Mouse (Mus musculus) lung, adult 2 months (tissue): ENCODE measurements around the gene Zfp750.

Source experiments
- CTCF ChIP-seq: fragments of 200-500 bp; IDR thresholded peaks from 2 replicates; pipeline ENCODE4 v1.5.1; 2011; ENCODE audit warnings: mild to moderate bottlenecking, low read length, control low read depth; ENCODE audit not compliant: insufficient read depth
- POLR2A ChIP-seq: fragments of 200-500 bp; IDR thresholded peaks from 2 replicates; pipeline ENCODE4 v1.6.1; 2011; ENCODE audit warnings: low read depth, mild to moderate bottlenecking, control low read depth, low read length, borderline replicate concordance; ENCODE audit errors: extremely low read depth

DNA sequence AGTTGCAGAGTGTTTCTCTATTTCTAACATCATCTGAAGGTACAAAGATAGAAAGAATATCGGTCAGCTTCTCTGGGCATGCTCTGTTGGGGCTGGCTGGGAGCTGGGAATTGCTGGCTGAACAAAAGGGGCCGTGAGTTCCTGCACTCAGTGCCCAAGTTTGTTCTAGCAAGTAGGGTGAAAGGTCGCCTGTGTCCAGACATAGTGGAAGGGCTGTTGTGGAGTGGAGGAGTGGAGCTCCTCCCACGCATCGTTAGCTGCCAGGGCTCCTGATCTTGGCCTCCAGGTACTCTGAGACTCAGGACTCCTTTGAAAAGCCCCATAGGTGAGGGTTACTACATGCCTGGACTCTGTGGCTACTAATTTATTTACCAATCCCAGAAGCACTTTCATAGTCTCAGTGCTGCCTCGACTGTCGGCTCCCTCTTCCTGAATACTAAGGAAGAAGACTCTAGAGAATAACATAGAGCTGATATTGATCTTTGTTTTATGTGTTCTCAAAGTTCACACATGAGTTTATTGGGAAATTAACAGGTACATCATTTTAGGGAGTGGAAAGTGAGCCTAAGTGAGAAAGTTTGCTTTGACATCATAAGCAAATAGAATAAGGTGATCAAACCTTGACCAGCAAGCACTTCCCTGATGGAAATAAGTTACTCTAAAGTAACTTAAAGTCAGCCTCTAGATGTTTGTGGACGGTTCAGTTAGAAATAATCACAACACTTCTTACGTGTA lies 8.5 kb downstream of the Zfp750 start:
- no peak for TF ChIP-seq CTCF
- TF ChIP-seq POLR2A: no peak
